Mouse (Mus musculus): ENCODE data around the gene Lrfn2.

The Lrfn2 gene

GRCm38 (mm10) chr17:48971296-48971695 is 39.1 kb downstream of the Lrfn2 start:
- no peak for DNase-seq

GRCm38 (mm10) chr17:48972866-48973265 is 40.7 kb downstream of the Lrfn2 start:
- DNase-seq: no peak

- DNase-seq: no peak
Observed at GRCm38 (mm10) chr17:48973394-48973793, 41.2 kb downstream of the Lrfn2 start.

- no peak for DNase-seq
Observed at GRCm38 (mm10) chr17:48975055-48975454, 42.9 kb downstream of the Lrfn2 start.

- DNase-seq: no peak
Observed at GRCm38 (mm10) chr17:48976611-48977022, 44.4 kb downstream of the Lrfn2 start.

- no peak for DNase-seq
Observed at GRCm38 (mm10) chr17:48995256-48995993, 63.2 kb downstream of the Lrfn2 start.

- no peak for DNase-seq
Observed at GRCm38 (mm10) chr17:48999463-49000227, 67.5 kb downstream of the Lrfn2 start.

GRCm38 (mm10) chr17:49009384-49010073 is 77.3 kb downstream of the Lrfn2 start:
- no peak for DNase-seq

- DNase-seq: no peak
Observed at GRCm38 (mm10) chr17:49013876-49014600, 81.9 kb downstream of the Lrfn2 start.

GRCm38 (mm10) chr17:49015368-49015767 is 83.2 kb downstream of the Lrfn2 start:
- DNase-seq: no peak

- DNase-seq: no peak
Observed at GRCm38 (mm10) chr17:49016229-49016628, 84.0 kb downstream of the Lrfn2 start.

GRCm38 (mm10) chr17:49017438-49018415 is 85.5 kb downstream of the Lrfn2 start:
- no peak for DNase-seq

GRCm38 (mm10) chr17:49018774-49019488 is 86.8 kb downstream of the Lrfn2 start:
- no peak for DNase-seq

GRCm38 (mm10) chr17:49029556-49030268 is 97.5 kb downstream of the Lrfn2 start:
- DNase-seq: peak in 1 of 2 experiments; percentile 18

GRCm38 (mm10) chr17:49030269-49030615 is 98.1 kb downstream of the Lrfn2 start:
- DNase-seq: no peak

GRCm38 (mm10) chr17:49030841-49031240 is 98.7 kb downstream of the Lrfn2 start:
- no peak for DNase-seq

- DNase-seq: peak; percentile 15 to 51
Observed at GRCm38 (mm10) chr17:49031790-49032189, 99.6 kb downstream of the Lrfn2 start.

- DNase-seq: no peak
Observed at GRCm38 (mm10) chr17:49033276-49033675, 101.1 kb downstream of the Lrfn2 start.

GRCm38 (mm10) chr17:49033686-49034250 is 101.6 kb downstream of the Lrfn2 start:
- DNase-seq: no peak

GRCm38 (mm10) chr17:49035052-49035451 is 102.9 kb downstream of the Lrfn2 start:
- no peak for DNase-seq
